ENCODE assay signal across 8 mouse cellular contexts in genomic region chr2:174439450-174439838, GRCm38 (mm10). TPM values are rescaled to one million over a fixed set of nuclear protein-coding genes. Genes with fewer than 3 reads are reported as not detected.
A peak's percentile ranks its signal among the peaks of the same experiment; 100 is the strongest.
DNase-seq lines count a peak whose midpoint lies in the region; ATAC-seq and TF ChIP-seq lines count a peak whose summit lies in the region.

No protein-coding gene starts in this region.

- intact Hi-C loops in heart, postnatal 10 days (cut with DNase I) = no loop called here

- WGBS in hindbrain, embryonic 16.5 days = 49% methylated on average over 5 of the region's 5 CpGs
- 35% methylated on average over 5 of the region's 5 CpGs for WGBS in midbrain, embryonic 10.5 days

- no peak for TF ChIP-seq CTCF in bone marrow macrophage, adult 2 months (IDR thresholded peaks at IDR 0.05; ENCODE audit: low read depth, low read length)

- no peak for TF ChIP-seq POLR2A in bone marrow macrophage, adult 2 months (IDR thresholded peaks at IDR 0.05; ENCODE audit: borderline replicate concordance, low read depth, low read length)

- H3K27me3 ChIP-seq in hindbrain, embryonic 16.5 days (replicated peaks; ENCODE audit: control insufficient read depth, insufficient read depth, low read length) = no peaks in the 10 kb centered on the region
- no peaks in the 10 kb centered on the region for H3K27me3 ChIP-seq in midbrain, embryonic 10.5 days (ENCODE audit: low read depth, poor library complexity, severe bottlenecking)

- no peak for ATAC-seq in hindbrain, embryonic 16.5 days

- H3K9me3 ChIP-seq in hindbrain, embryonic 16.5 days (ENCODE audit: control insufficient read depth, low read length) = no peaks in the 10 kb centered on the region
- H3K9me3 ChIP-seq in midbrain, embryonic 10.5 days (replicated peaks) = no peaks in the 10 kb centered on the region

- H3K4me3 ChIP-seq in bone marrow macrophage, adult 2 months (ENCODE audit: insufficient read depth, low read length) = peak overlapping the region; percentile 67
- H3K4me3 ChIP-seq in hindbrain, embryonic 16.5 days (ENCODE audit: low read length) = no peak overlapping the region
- peak overlapping the region; percentile 59 for H3K4me3 ChIP-seq in midbrain, embryonic 10.5 days

- peak overlapping the region; percentile 67 for H3K9ac ChIP-seq in hindbrain, embryonic 16.5 days (ENCODE audit: low read depth, low read length)

- H3K36me3 ChIP-seq in hindbrain, embryonic 16.5 days (ENCODE audit: control insufficient read depth, insufficient read depth, low read length) = no peaks in the 10 kb centered on the region
- H3K36me3 ChIP-seq in midbrain, embryonic 10.5 days = peaks cover 24% of the 10 kb centered on the region

- peaks cover 43% of the 10 kb centered on the region for H3K4me1 ChIP-seq in bone marrow macrophage, adult 2 months (ENCODE audit: control insufficient read depth, insufficient read depth, low read length)
- peaks cover 12% of the 10 kb centered on the region for H3K4me1 ChIP-seq in hindbrain, embryonic 16.5 days (ENCODE audit: control insufficient read depth, insufficient read depth, low read depth, low read length)
- H3K4me1 ChIP-seq in midbrain, embryonic 10.5 days = peaks cover 44% of the 10 kb centered on the region

- DNase-seq in heart, adult 11 months = peak; percentile 95
- DNase-seq in heart, postnatal 10 days = no peak
- no peak for DNase-seq in midbrain, embryonic 10.5 days (ENCODE audit: low spot score)
- no peak for DNase-seq in T-cell, adult 2 months (ENCODE audit: low spot score)
- no peak for DNase-seq in gastrocnemius, adult 8-10 months (ENCODE audit: low spot score in 2 of 2)
- no peak for DNase-seq in retina, postnatal 1 day

- H3K4me2 ChIP-seq in hindbrain, embryonic 16.5 days (ENCODE audit: low read length) = peak overlapping the region; percentile 71

- peak overlapping the region; percentile 97 for H3K27ac ChIP-seq in bone marrow macrophage, adult 2 months (ENCODE audit: insufficient read depth, low read depth, low read length)
- H3K27ac ChIP-seq in hindbrain, embryonic 16.5 days (ENCODE audit: low read depth, low read length) = no peak overlapping the region
- H3K27ac ChIP-seq in midbrain, embryonic 10.5 days (replicated peaks) = peak overlapping the region; percentile 85

RNA-seq across cellular contexts. Expression of gene Ctsz, which starts 0.6 kb away (rescaled TPM):
- total RNA-seq in heart, postnatal 10 days (2021) = 10 to 100 TPM; 54.7 to 61.0 TPM
- 896 and 916 TPM in 2 replicates for polyA plus RNA-seq in bone marrow macrophage, adult 2 months (2012; ENCODE audit: insufficient read depth, insufficient read length, missing spikeins)
- 83.3 and 85.1 TPM in 2 replicates for polyA plus RNA-seq in hindbrain, embryonic 16.5 days (2015; fragmentation: Nextera tagmentation; extraction: Ambion mirVana)
- polyA plus RNA-seq in midbrain, embryonic 10.5 days (2016; fragmentation: Nextera tagmentation; extraction: Ambion mirVana) = 116 TPM in 2 replicates
- total RNA-seq in gastrocnemius, adult 8-10 months (2022) = 10 to 100 TPM; 22.0 to 31.2 (median 25.4) TPM

RNA-seq across cellular contexts. Expression of gene Tubb1, which starts 11.1 kb away (rescaled TPM):
- 1 to 10 TPM; 1.8 to 3.3 TPM for total RNA-seq in heart, postnatal 10 days (2021)
- polyA plus RNA-seq in bone marrow macrophage, adult 2 months (2012; ENCODE audit: insufficient read depth, insufficient read length, missing spikeins) = not detected in 2 replicates
- 0.43 and 0.51 TPM in 2 replicates for polyA plus RNA-seq in hindbrain, embryonic 16.5 days (2015; fragmentation: Nextera tagmentation; extraction: Ambion mirVana)
- polyA plus RNA-seq in midbrain, embryonic 10.5 days (2016; fragmentation: Nextera tagmentation; extraction: Ambion mirVana) = 4.3 and 6.1 TPM in 2 replicates
- total RNA-seq in gastrocnemius, adult 8-10 months (2022) = not detected

RNA-seq across cellular contexts. Expression of gene Nelfcd, which starts 23.8 kb away (rescaled TPM):
- 10 to 100 TPM; 43.9 to 44.0 TPM for total RNA-seq in heart, postnatal 10 days (2021)
- 25.6 and 32.0 TPM in 2 replicates for polyA plus RNA-seq in bone marrow macrophage, adult 2 months (2012; ENCODE audit: insufficient read depth, insufficient read length, missing spikeins)
- 108 TPM in 2 replicates for polyA plus RNA-seq in hindbrain, embryonic 16.5 days (2015; fragmentation: Nextera tagmentation; extraction: Ambion mirVana)
- 193 and 195 TPM in 2 replicates for polyA plus RNA-seq in midbrain, embryonic 10.5 days (2016; fragmentation: Nextera tagmentation; extraction: Ambion mirVana)
- total RNA-seq in gastrocnemius, adult 8-10 months (2022) = 10 to 100 TPM; 18.7 to 23.3 (median 19.6) TPM

RNA-seq across cellular contexts. Expression of gene Atp5e, which starts 24.5 kb away (rescaled TPM):
- total RNA-seq in heart, postnatal 10 days (2021) = 1,000 to 10,000 TPM; 1,182 to 1,233 TPM
- 460 TPM in 2 replicates for polyA plus RNA-seq in bone marrow macrophage, adult 2 months (2012; ENCODE audit: insufficient read depth, insufficient read length, missing spikeins)
- 664 and 740 TPM in 2 replicates for polyA plus RNA-seq in hindbrain, embryonic 16.5 days (2015; fragmentation: Nextera tagmentation; extraction: Ambion mirVana)
- 569 and 605 TPM in 2 replicates for polyA plus RNA-seq in midbrain, embryonic 10.5 days (2016; fragmentation: Nextera tagmentation; extraction: Ambion mirVana)
- 1,000 to 10,000 TPM; 1,170 to 1,318 (median 1,227) TPM for total RNA-seq in gastrocnemius, adult 8-10 months (2022)

RNA-seq across cellular contexts. Expression of gene Prelid3b, which starts 33.4 kb away (rescaled TPM):
- total RNA-seq in heart, postnatal 10 days (2021) = 10 to 100 TPM; 85.0 to 88.6 TPM
- 38.5 and 45.1 TPM in 2 replicates for polyA plus RNA-seq in bone marrow macrophage, adult 2 months (2012; ENCODE audit: insufficient read depth, insufficient read length, missing spikeins)
- 109 and 114 TPM in 2 replicates for polyA plus RNA-seq in hindbrain, embryonic 16.5 days (2015; fragmentation: Nextera tagmentation; extraction: Ambion mirVana)
- polyA plus RNA-seq in midbrain, embryonic 10.5 days (2016; fragmentation: Nextera tagmentation; extraction: Ambion mirVana) = 125 and 132 TPM in 2 replicates
- 10 to 100 TPM; 42.5 to 49.9 (median 46.5) TPM for total RNA-seq in gastrocnemius, adult 8-10 months (2022)
